Mouse (Mus musculus) lung, adult 2 months (tissue): ENCODE measurements around the gene Rbm42.

Experiments used
- CTCF ChIP-seq: fragments of 200-500 bp; IDR thresholded peaks from 2 replicates; pipeline ENCODE4 v1.5.1; 2011; ENCODE audit warnings: mild to moderate bottlenecking, low read length, control low read depth; ENCODE audit not compliant: insufficient read depth
- POLR2A ChIP-seq: fragments of 200-500 bp; IDR thresholded peaks from 2 replicates; pipeline ENCODE4 v1.6.1; 2011; ENCODE audit warnings: low read depth, mild to moderate bottlenecking, control low read depth, low read length, borderline replicate concordance; ENCODE audit errors: extremely low read depth

DNA sequence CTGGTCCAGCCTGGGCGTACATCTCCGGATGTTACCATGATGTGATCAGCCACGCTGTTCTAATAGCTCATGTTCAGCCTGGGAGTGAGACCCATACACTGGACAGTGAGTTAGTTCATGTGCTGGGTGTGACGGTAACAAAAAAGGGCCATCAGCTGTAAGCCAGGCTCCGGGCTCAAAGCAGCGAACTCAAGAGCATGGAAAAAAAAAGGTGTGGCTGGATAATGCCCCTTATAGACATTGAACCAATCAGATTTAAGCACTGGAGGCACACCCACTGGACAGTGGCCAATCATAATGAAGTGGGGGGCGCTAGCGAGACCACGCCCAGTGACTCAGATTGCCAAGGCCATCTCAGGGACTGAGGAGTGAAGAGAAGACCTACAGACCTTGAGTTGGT is 48.5 kb upstream of the Rbm42 start, which contains the start of gene 2200002J24Rik:
- no peak for TF ChIP-seq CTCF
- no peak for TF ChIP-seq POLR2A
